Mouse (Mus musculus): Measurements from ENCODE around the gene P2rx7. TPM values are rescaled to one million over a fixed set of nuclear protein-coding genes. Genes with fewer than 3 reads are reported as not detected.

Gene P2rx7
- total RNA-seq, 2 experiments from 2014 or later: 1.8 to 2.1 TPM

GRCm38 (mm10) chr5:122718400-122718799, 74.7 kb downstream of the P2rx7 start:
- no peak for ATAC-seq (replicated peaks; ENCODE audit: low FRiP score, poor library complexity, severe bottlenecking)

- ATAC-seq (replicated peaks; ENCODE audit: low FRiP score, poor library complexity, severe bottlenecking): no peak
Observed at GRCm38 (mm10) chr5:122719168-122719567, 75.5 kb downstream of the P2rx7 start.

DNA sequence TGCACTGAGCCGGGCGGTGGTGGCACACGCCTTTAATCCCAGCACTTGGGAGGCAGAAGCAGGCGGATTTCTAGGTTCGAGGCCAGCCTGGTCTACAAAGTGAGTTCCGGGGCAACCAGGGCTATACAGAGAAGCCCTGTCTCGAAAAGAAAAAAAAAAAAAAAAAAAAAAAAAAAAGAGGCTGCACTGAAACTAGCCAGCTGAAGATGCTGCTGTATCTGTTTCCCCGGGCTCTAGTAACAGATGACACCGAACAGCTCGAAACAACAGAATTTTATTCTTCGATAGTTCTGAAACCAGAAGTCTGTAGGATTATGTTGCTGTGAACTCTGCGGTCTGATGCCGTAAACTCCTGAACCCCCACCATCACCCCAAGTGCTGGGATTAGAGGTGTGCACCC, 81.7 kb downstream of the P2rx7 start:
- no peak for ATAC-seq (replicated peaks; ENCODE audit: low FRiP score, poor library complexity, severe bottlenecking)

GRCm38 (mm10) chr5:122726068-122726467, 82.4 kb downstream of the P2rx7 start:
- peak; percentile 74 for ATAC-seq (replicated peaks; ENCODE audit: low FRiP score, poor library complexity, severe bottlenecking)

DNA sequence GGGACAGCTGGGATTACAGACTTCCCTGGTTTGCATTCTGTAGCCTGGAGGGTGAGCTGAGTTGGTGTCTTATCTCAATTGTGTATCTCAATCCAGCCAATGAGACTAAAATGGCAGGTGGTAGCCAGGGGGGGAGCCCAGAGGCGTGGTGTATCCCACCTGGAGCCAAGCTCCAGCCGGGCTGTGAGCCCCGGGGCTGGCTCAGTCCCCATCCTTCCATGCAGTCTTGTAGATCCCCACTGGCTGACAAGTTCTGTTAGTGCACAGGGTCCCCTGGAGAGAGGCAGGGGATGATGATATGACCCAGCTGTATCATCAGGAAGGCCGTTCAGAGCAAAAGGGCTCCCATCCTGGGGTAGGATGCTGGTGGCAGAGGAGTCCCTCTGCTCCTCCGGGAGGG, 82.9 kb downstream of the P2rx7 start:
- no peak for ATAC-seq (replicated peaks; ENCODE audit: low FRiP score, poor library complexity, severe bottlenecking)

DNA sequence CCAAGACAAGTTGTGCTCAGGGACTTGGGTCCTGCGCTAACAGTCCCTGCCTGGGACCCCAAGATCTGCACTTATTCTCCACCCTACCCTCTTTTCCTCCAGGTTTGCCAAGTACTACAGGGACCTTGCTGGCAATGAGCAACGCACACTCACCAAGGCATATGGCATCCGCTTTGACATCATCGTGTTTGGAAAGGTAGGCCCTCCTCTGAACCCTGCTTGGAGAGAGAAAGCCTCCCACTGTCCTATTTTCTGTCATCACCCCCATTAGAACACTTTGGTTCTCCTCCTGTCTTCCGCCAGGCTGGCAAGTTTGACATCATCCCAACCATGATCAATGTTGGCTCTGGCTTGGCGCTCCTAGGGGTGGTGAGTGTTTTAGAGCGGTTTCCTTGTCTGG, 83.4 kb downstream of the P2rx7 start:
- ATAC-seq (replicated peaks; ENCODE audit: low FRiP score, poor library complexity, severe bottlenecking): no peak

DNA sequence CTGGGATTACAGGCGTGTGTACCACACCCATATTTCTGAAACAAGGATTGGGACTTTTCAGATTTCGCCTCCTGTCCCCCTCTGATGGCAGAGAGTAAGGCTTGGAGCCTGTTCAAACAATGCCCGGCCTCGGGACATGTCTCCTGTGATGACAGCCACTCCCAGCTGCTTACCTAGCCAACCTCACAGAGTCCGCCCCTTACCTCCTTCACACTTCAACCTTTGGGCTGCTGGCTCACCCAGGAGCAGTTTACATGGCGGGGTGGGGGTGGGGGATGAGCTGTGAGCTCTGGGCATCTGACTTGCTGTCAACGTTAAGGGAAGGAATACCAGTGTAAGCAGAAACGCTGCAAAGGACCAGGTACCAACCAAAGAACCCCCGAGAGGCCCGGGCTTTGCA, 87.1 kb downstream of the P2rx7 start:
- no peak for ATAC-seq (replicated peaks; ENCODE audit: low FRiP score, poor library complexity, severe bottlenecking)

DNA sequence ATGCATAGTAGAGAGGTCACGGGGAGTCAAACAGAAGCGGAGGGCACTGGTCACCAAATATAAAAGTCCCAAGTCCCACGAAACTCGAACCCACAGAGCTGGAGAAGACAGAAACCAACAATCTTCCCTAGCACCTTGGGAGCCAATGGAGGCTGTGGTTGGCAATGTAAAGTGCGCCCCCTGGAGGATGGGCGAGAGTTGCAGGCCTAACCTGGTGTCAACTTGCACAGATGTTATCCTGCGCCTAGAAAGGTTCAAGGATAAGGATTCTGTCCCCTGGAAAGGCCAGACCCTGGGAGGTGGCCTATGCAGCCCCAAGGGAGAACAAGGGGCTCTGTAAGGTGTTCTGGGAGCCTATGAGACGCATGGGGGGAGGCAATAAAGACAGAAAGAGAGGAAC, 87.6 kb downstream of the P2rx7 start:
- peak; percentile 74 for ATAC-seq (replicated peaks; ENCODE audit: low FRiP score, poor library complexity, severe bottlenecking)

- ATAC-seq (replicated peaks; ENCODE audit: low FRiP score, poor library complexity, severe bottlenecking): no peak
Observed at GRCm38 (mm10) chr5:122731991-122732673, 88.4 kb downstream of the P2rx7 start.

GRCm38 (mm10) chr5:122733881-122734280, 90.2 kb downstream of the P2rx7 start:
- ATAC-seq (replicated peaks; ENCODE audit: low FRiP score, poor library complexity, severe bottlenecking): no peak

- no peak for ATAC-seq (replicated peaks; ENCODE audit: low FRiP score, poor library complexity, severe bottlenecking)
Observed at GRCm38 (mm10) chr5:122735853-122736252, 92.1 kb downstream of the P2rx7 start.

DNA sequence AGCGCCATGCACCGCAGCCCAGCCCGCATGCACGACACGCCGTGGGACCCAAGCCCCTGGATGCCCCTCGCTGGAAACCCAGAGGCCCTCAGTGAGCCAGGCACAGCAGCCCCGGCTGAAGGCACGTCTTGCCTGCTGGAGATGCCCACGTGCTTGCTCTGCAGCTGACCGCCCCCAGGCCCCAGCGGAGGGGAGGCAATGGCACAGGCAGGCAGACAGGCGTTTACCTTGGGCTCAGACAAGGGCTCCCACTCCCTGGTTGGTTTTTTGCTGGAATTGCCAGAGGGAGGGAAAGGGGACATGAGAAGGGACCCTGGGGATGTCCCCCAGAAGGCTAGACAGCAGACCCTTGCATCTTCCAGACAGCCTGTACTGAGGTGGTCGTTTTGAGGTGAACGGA, 93.0 kb downstream of the P2rx7 start:
- ATAC-seq (replicated peaks; ENCODE audit: low FRiP score, poor library complexity, severe bottlenecking): no peak

Other genes with a start within 250 kb of the P2rx7 start
- gene Anapc7, start 222.2 kb upstream of the P2rx7 start, total RNA-seq (2015; ENCODE audit: low replicate concordance): 13.2 and 14.6 TPM in 2 replicates
- gene Anapc7, start 222.2 kb upstream of the P2rx7 start, total RNA-seq (2017; ENCODE audit: low replicate concordance): 15.9 and 16.3 TPM in 2 replicates
- gene Atp2a2, start 141.7 kb upstream of the P2rx7 start, total RNA-seq (2015; ENCODE audit: low replicate concordance): 20.2 and 37.4 TPM in 2 replicates
- gene Atp2a2, start 141.7 kb upstream of the P2rx7 start, total RNA-seq (2017; ENCODE audit: low replicate concordance): 38.8 and 71.8 TPM in 2 replicates
- not detected in 2 replicates for gene Ift81, start 29.4 kb upstream of the P2rx7 start, total RNA-seq (2015; ENCODE audit: low replicate concordance)
- 0.51 TPM in 1 of 2 replicates, not detected in the other for gene Ift81, start 29.4 kb upstream of the P2rx7 start, total RNA-seq (2017; ENCODE audit: low replicate concordance)
- gene P2rx4, start 63.6 kb downstream of the P2rx7 start, total RNA-seq (2015; ENCODE audit: low replicate concordance): 7.9 and 20.8 TPM in 2 replicates
- gene P2rx4, start 63.6 kb downstream of the P2rx7 start, total RNA-seq (2017; ENCODE audit: low replicate concordance): 5.0 and 8.6 TPM in 2 replicates
- 10.9 and 24.0 TPM in 2 replicates for gene Camkk2, start 135.5 kb downstream of the P2rx7 start, total RNA-seq (2015; ENCODE audit: low replicate concordance)
- gene Camkk2, start 135.5 kb downstream of the P2rx7 start, total RNA-seq (2017; ENCODE audit: low replicate concordance): 12.8 and 21.6 TPM in 2 replicates
- 76.7 and 89.7 TPM in 2 replicates for gene Anapc5, start 177.4 kb downstream of the P2rx7 start, total RNA-seq (2015; ENCODE audit: low replicate concordance)
- 116 and 153 TPM in 2 replicates for gene Anapc5, start 177.4 kb downstream of the P2rx7 start, total RNA-seq (2017; ENCODE audit: low replicate concordance)
- gene Rnf34, start 206.1 kb downstream of the P2rx7 start, total RNA-seq (2015; ENCODE audit: low replicate concordance): 5.9 and 8.5 TPM in 2 replicates
- gene Rnf34, start 206.1 kb downstream of the P2rx7 start, total RNA-seq (2017; ENCODE audit: low replicate concordance): 4.8 and 6.3 TPM in 2 replicates

All from erythroblast, adult 5-6 weeks (primary cell).